Mouse (Mus musculus) CH12F3 (cell line): ENCODE measurements around the gene Mtif3.
"Not testable (repeated sequence)": the region's sequence is repeated elsewhere in the genome, so short reads cannot be mapped to it uniquely, and the experiment has no call there.

Experiments used
- in situ Hi-C: fragments of 300-500 bp; cut with MboI; formaldehyde crosslinking; loops from 2 replicates; pipeline ENCODE4 v1.14.3; 2020; ENCODE audit warnings: low sequenced_read_pairs

Mtif3 gene

GRCm38 (mm10) chr5:146955651-146956050, 7.9 kb downstream of the Mtif3 start:
- in situ Hi-C loops = no loop called here

- in situ Hi-C loops = no loop called here
These were observed 9.0 kb downstream of the Mtif3 start for GRCm38 (mm10) chr5:146954576-146954975.

- in situ Hi-C loops = no loop called here
These were observed 15.0 kb downstream of the Mtif3 start, which contains the start of gene Gtf3a for GRCm38 (mm10) chr5:146948508-146949088. Gene Gtf3a (plus strand): TSS chr5:146948657.

- in situ Hi-C loops = no loop called here
These were observed 15.5 kb downstream of the Mtif3 start for GRCm38 (mm10) chr5:146948041-146948507.

GRCm38 (mm10) chr5:146947497-146947896, 16.1 kb downstream of the Mtif3 start:
- in situ Hi-C loops = no loop called here

- in situ Hi-C loops = no loop called here
These were observed 16.9 kb downstream of the Mtif3 start for GRCm38 (mm10) chr5:146946682-146947081.

GRCm38 (mm10) chr5:146944568-146944967, 19.0 kb downstream of the Mtif3 start:
- in situ Hi-C loops = no loop called here

- in situ Hi-C loops = no loop called here
These were observed 20.6 kb downstream of the Mtif3 start for GRCm38 (mm10) chr5:146942965-146943364.

- in situ Hi-C loops = not testable (repeated sequence)
These were observed 21.7 kb downstream of the Mtif3 start for GRCm38 (mm10) chr5:146941939-146942338.

GRCm38 (mm10) chr5:146940219-146940618, 23.4 kb downstream of the Mtif3 start:
- in situ Hi-C loops = no loop called here

GRCm38 (mm10) chr5:146939109-146939796, 24.3 kb downstream of the Mtif3 start:
- in situ Hi-C loops = no loop called here

GRCm38 (mm10) chr5:146937541-146938503, 25.8 kb downstream of the Mtif3 start:
- in situ Hi-C loops = no loop called here

GRCm38 (mm10) chr5:146933466-146933865, 30.1 kb downstream of the Mtif3 start:
- in situ Hi-C loops = no loop called here

GRCm38 (mm10) chr5:146931904-146932553, 31.6 kb downstream of the Mtif3 start:
- in situ Hi-C loops = no loop called here

- in situ Hi-C loops = no loop called here
These were observed 32.2 kb downstream of the Mtif3 start for GRCm38 (mm10) chr5:146931422-146931821.

GRCm38 (mm10) chr5:146926673-146927072, 36.9 kb downstream of the Mtif3 start:
- in situ Hi-C loops = no loop called here

- in situ Hi-C loops = no loop called here
These were observed 40.1 kb downstream of the Mtif3 start for GRCm38 (mm10) chr5:146923547-146923946.

- in situ Hi-C loops = no loop called here
These were observed 42.4 kb downstream of the Mtif3 start for GRCm38 (mm10) chr5:146921224-146921623.

GRCm38 (mm10) chr5:146920314-146921161, 43.1 kb downstream of the Mtif3 start:
- in situ Hi-C loops = no loop called here

- in situ Hi-C loops = loop anchor here (10.0 kb wide), 2 partner anchors 305 to 385 kb away; partner anchors contain the start of gene Cdx2
These were observed 43.7 kb downstream of the Mtif3 start for GRCm38 (mm10) chr5:146919874-146920273.
